Mouse (Mus musculus) brown adipose tissue, adult 24 weeks (tissue): ENCODE measurements around the gene Hivep3. TPM values are rescaled to one million over a fixed set of nuclear protein-coding genes. Genes with fewer than 3 reads are reported as not detected.

Source experiments
- H3K27ac ChIP-seq: fragments of 200-500 bp; replicated peaks from 2 replicates; pipeline ENCODE4 v1.5.1; 2012; ENCODE audit warnings: low read depth, mild to moderate bottlenecking, low read length
- H3K4me1 ChIP-seq: fragments of 200-500 bp; 2 replicates; pipeline ENCODE4 v1.6.1; 2012; ENCODE audit warnings: low read length, mixed read lengths; ENCODE audit not compliant: control insufficient read depth, insufficient read depth, insufficient read length
- H3K4me3 ChIP-seq: fragments of 200-500 bp; 2 replicates; pipeline ENCODE4 v1.5.1; 2012; ENCODE audit warnings: low read depth, mild to moderate bottlenecking, low read length, moderate library complexity; ENCODE audit not compliant: insufficient read depth
- polyA plus RNA-seq: library from polyadenylated mRNA; stranded (reverse); fragments of >200 nt; gene quantifications from 2 replicates; pipeline ENCODE4 v1.2.4, GENCODE M21; 2012; ENCODE audit not compliant: missing spikeins, insufficient read depth, insufficient read length

The Hivep3 gene
- polyA plus RNA-seq, 1 experiment = 6.1 TPM

GRCm38 (mm10) chr4:119912216-119912615 is 178.6 kb downstream of the Hivep3 start:
- no peak overlapping the region for H3K4me3 ChIP-seq

GRCm38 (mm10) chr4:119914194-119914593 is 180.6 kb downstream of the Hivep3 start:
- H3K4me1 ChIP-seq = 0 out of 2 replicates have a peak, but pooled peaks cover 4% of the 10 kb centered on the region
- H3K27ac ChIP-seq = no peak overlapping the region
- H3K4me3 ChIP-seq = no peak overlapping the region

More at GRCm38 (mm10) chr4:119912216-119912615, 178.6 kb downstream of the Hivep3 start:
- Histone ChIP-seq H3K27ac (no peak overlapping the region), H3K4me1 (0 out of 2 replicates have a peak, but pooled peaks cover 4% of the 10 kb centered on the region)

- H3K4me3 ChIP-seq = no peak overlapping the region
Measured at GRCm38 (mm10) chr4:119915069-119915468, 181.5 kb downstream of the Hivep3 start.

GRCm38 (mm10) chr4:119917502-119917901 is 183.9 kb downstream of the Hivep3 start:
- Histone ChIP-seq H3K4me3 (no peak overlapping the region), H3K27ac (no peak overlapping the region), H3K4me1 (no peaks in the 10 kb centered on the region)

More at GRCm38 (mm10) chr4:119915069-119915468, 181.5 kb downstream of the Hivep3 start:
- Histone ChIP-seq H3K27ac (no peak overlapping the region), H3K4me1 (0 out of 2 replicates have a peak, but pooled peaks cover 4% of the 10 kb centered on the region)

- H3K4me3 ChIP-seq = no peak overlapping the region
- H3K27ac ChIP-seq = no peak overlapping the region
- no peaks in the 10 kb centered on the region for H3K4me1 ChIP-seq
Measured at GRCm38 (mm10) chr4:119919349-119919748, 185.8 kb downstream of the Hivep3 start.

GRCm38 (mm10) chr4:119921022-119921717 is 187.6 kb downstream of the Hivep3 start:
- H3K27ac ChIP-seq = no peak overlapping the region
- H3K4me3 ChIP-seq = no peak overlapping the region

GRCm38 (mm10) chr4:119921723-119922266 is 188.2 kb downstream of the Hivep3 start:
- Histone ChIP-seq H3K27ac (no peak overlapping the region), H3K4me1 (no peaks in the 10 kb centered on the region)

More at GRCm38 (mm10) chr4:119921022-119921717, 187.6 kb downstream of the Hivep3 start:
- H3K4me1 ChIP-seq = no peaks in the 10 kb centered on the region

GRCm38 (mm10) chr4:119922945-119923344 is 189.4 kb downstream of the Hivep3 start:
- Histone ChIP-seq H3K4me3 (no peak overlapping the region), H3K4me1 (no peaks in the 10 kb centered on the region), H3K27ac (no peak overlapping the region)

More at GRCm38 (mm10) chr4:119921723-119922266, 188.2 kb downstream of the Hivep3 start:
- H3K4me3 ChIP-seq = no peak overlapping the region

GRCm38 (mm10) chr4:119923410-119923809 is 189.8 kb downstream of the Hivep3 start:
- no peak overlapping the region for H3K4me3 ChIP-seq
- H3K27ac ChIP-seq = no peak overlapping the region
- no peaks in the 10 kb centered on the region for H3K4me1 ChIP-seq

GRCm38 (mm10) chr4:119925052-119925451 is 191.5 kb downstream of the Hivep3 start:
- Histone ChIP-seq H3K4me1 (no peaks in the 10 kb centered on the region), H3K27ac (no peak overlapping the region), H3K4me3 (no peak overlapping the region)

- Histone ChIP-seq H3K27ac (no peak overlapping the region), H3K4me3 (no peak overlapping the region), H3K4me1 (no peaks in the 10 kb centered on the region)
Measured at GRCm38 (mm10) chr4:119931923-119932322, 198.3 kb downstream of the Hivep3 start.

- Histone ChIP-seq H3K4me1 (no peaks in the 10 kb centered on the region), H3K27ac (no peak overlapping the region), H3K4me3 (no peak overlapping the region)
Measured at GRCm38 (mm10) chr4:119932549-119933257, 199.1 kb downstream of the Hivep3 start.

GRCm38 (mm10) chr4:119934901-119935300 is 201.3 kb downstream of the Hivep3 start:
- Histone ChIP-seq H3K4me1 (no peaks in the 10 kb centered on the region), H3K27ac (no peak overlapping the region), H3K4me3 (no peak overlapping the region)

- no peak overlapping the region for H3K27ac ChIP-seq
- no peaks in the 10 kb centered on the region; the same call in 1 of the 2 replicates for H3K4me1 ChIP-seq
- no peak overlapping the region for H3K4me3 ChIP-seq
Measured at GRCm38 (mm10) chr4:119937876-119938275, 204.3 kb downstream of the Hivep3 start.

- Histone ChIP-seq H3K27ac (no peak overlapping the region), H3K4me3 (no peak overlapping the region), H3K4me1 (no peaks in the 10 kb centered on the region; the same call in 1 of the 2 replicates)
Measured at GRCm38 (mm10) chr4:119938518-119938917, 204.9 kb downstream of the Hivep3 start.
